Mouse (Mus musculus) lung, postnatal 0 days (tissue): Measurements from ENCODE around the gene Col23a1. TPM values are rescaled to one million over a fixed set of nuclear protein-coding genes. Genes with fewer than 3 reads are reported as not detected.

Experiments used
- ATAC-seq: fragments of 200-750 bp; cut with Nextera tagmentation; 2 replicates; pipeline ENCODE4 v1.8.0; 2017; ENCODE audit warnings: moderate library complexity
- DNase-seq: peaks from one replicate; pipeline ENCODE4 v3.0.0-alpha.2; 2016; ENCODE audit warnings: low spot score
- H3K27ac ChIP-seq: fragments of 300-500 bp; sonication (generic); 2 replicates; pipeline ENCODE4 v1.5.1; 2014; ENCODE audit warnings: antibody characterized with exemption, mild to moderate bottlenecking, low read length, mixed read lengths
- H3K27me3 ChIP-seq: fragments of 300-500 bp; sonication (generic); replicated peaks from 2 replicates; pipeline ENCODE4 v1.6.1; 2014; ENCODE audit warnings: low read length, mixed read lengths; ENCODE audit not compliant: insufficient read depth
- H3K36me3 ChIP-seq: fragments of 300-500 bp; sonication (generic); 2 replicates; pipeline ENCODE4 v1.6.1; 2014; ENCODE audit warnings: low read length, mixed read lengths; ENCODE audit not compliant: insufficient read depth
- H3K4me1 ChIP-seq: fragments of 300-500 bp; sonication (generic); 2 replicates; pipeline ENCODE4 v1.6.1; 2014; ENCODE audit warnings: antibody characterized with exemption, low read depth, low read length, mixed read lengths; ENCODE audit not compliant: insufficient read depth
- H3K4me2 ChIP-seq: fragments of 300-500 bp; sonication (generic); replicated peaks from 2 replicates; pipeline ENCODE4 v1.6.1; 2014; ENCODE audit warnings: low read depth, mild to moderate bottlenecking, low read length, moderate library complexity, mixed read lengths
- H3K4me3 ChIP-seq: fragments of 300-500 bp; sonication (generic); 2 replicates; pipeline ENCODE4 v1.5.1; 2014; ENCODE audit warnings: low read depth, low read length
- H3K9ac ChIP-seq: fragments of 300-500 bp; sonication (generic); replicated peaks from 2 replicates; pipeline ENCODE4 v1.6.1; 2014; ENCODE audit warnings: low read depth, mild to moderate bottlenecking
- H3K9me3 ChIP-seq: fragments of 300-500 bp; sonication (generic); 2 replicates; pipeline ENCODE4 v1.6.1; 2016; ENCODE audit warnings: low read length, mixed read lengths
- CTCF ChIP-seq: IDR thresholded peaks from 2 replicates; pipeline ENCODE4 v1.5.1; 2016; ENCODE audit warnings: antibody characterized with exemption, mild to moderate bottlenecking
- EP300 ChIP-seq: IDR thresholded peaks from 2 replicates; pipeline ENCODE4 v1.6.1; 2016; ENCODE audit warnings: antibody characterized with exemption, mild to moderate bottlenecking, control low read depth
- WGBS: fragments of 180-500 bp; shearing (Covaris S2); extraction: QIAGEN DNeasy Blood & Tissue Kit; methylation state at CpG from one replicate; pipeline ENCODE4 v1.1.7; 2014; 5-methylcytosine and 5-hydroxymethylcytosine counted together
- polyA plus RNA-seq: library from polyadenylated mRNA; unstranded; fragments of >200 nt; fragmentation: Nextera tagmentation; extraction: Ambion mirVana; gene quantifications from 2 replicates; pipeline ENCODE4 v1.2.1, GENCODE M21; 2015

Col23a1 gene
- 17.2 and 18.2 TPM in 2 replicates for polyA plus RNA-seq

GRCm38 (mm10) chr11:51289564-51290041 is at the start of gene Col23a1:
Gene Col23a1, plus strand, starts transcription at chr11:51289920.
- DNase-seq: peak; percentile 96
- WGBS: 3% methylated on average over 27 of the region's 38 CpGs

GRCm38 (mm10) chr11:51242897-51243296 is 46.8 kb upstream of the Col23a1 start:
- H3K27ac ChIP-seq: no peak overlapping the region
- ATAC-seq (no peak), DNase-seq (no peak)
- no peak overlapping the region for H3K4me2 ChIP-seq
- no peaks in the 10 kb centered on the region for H3K27me3 ChIP-seq
- no peak overlapping the region for H3K4me3 ChIP-seq
- no peaks in the 10 kb centered on the region for H3K36me3 ChIP-seq
- 84% methylated on average over 2 of the region's 2 CpGs for WGBS
- no peak overlapping the region for H3K9ac ChIP-seq
- H3K4me1 ChIP-seq: no peaks in the 10 kb centered on the region
- no peak for TF ChIP-seq EP300
- no peak for TF ChIP-seq CTCF
- H3K9me3 ChIP-seq: no peaks in the 10 kb centered on the region

More at GRCm38 (mm10) chr11:51289564-51290041, at the start of gene Col23a1:
- Histone ChIP-seq H3K4me1 (no peaks in the 10 kb centered on the region), H3K36me3 (no peaks in the 10 kb centered on the region), H3K9ac (peak within 1 kb of the TSS; percentile 36), H3K4me3 (peak within 1 kb of the TSS; percentile 65), H3K27ac (peak within 1 kb of the TSS; percentile 80), H3K9me3 (no peaks in the 10 kb centered on the region), H3K4me2 (peak within 1 kb of the TSS; percentile 96), H3K27me3 (no peaks in the 10 kb centered on the region; the same call in 1 of the 2 replicates)
- peak; percentile 92 for ATAC-seq
- no peak for TF ChIP-seq EP300
- TF ChIP-seq CTCF: peak; percentile 95

- Histone ChIP-seq H3K27ac (no peak overlapping the region), H3K9ac (no peak overlapping the region), H3K36me3 (no peaks in the 10 kb centered on the region), H3K4me2 (no peak overlapping the region), H3K27me3 (no peaks in the 10 kb centered on the region), H3K4me3 (no peak overlapping the region), H3K9me3 (no peaks in the 10 kb centered on the region), H3K4me1 (no peaks in the 10 kb centered on the region)
- DNase-seq (no peak), ATAC-seq (no peak)
- 83% methylated on average over 4 of the region's 4 CpGs for WGBS
- TF ChIP-seq CTCF (no peak), EP300 (no peak)
Observed at GRCm38 (mm10) chr11:51257006-51257405, 32.7 kb upstream of the Col23a1 start.

GRCm38 (mm10) chr11:51261680-51262219 is 28.0 kb upstream of the Col23a1 start, which contains the start of gene Clk4:
Gene Clk4, plus strand, starts transcription at chr11:51261730.
- ATAC-seq: no peak
- 81% methylated on average over 3 of the region's 3 CpGs for WGBS
- H3K36me3 ChIP-seq: no peaks in the 10 kb centered on the region

GRCm38 (mm10) chr11:51262342-51263285 is 27.1 kb upstream of the Col23a1 start, which contains the start of gene BC049762:
Gene BC049762, minus strand, starts transcription at chr11:51263046.
- no peaks in the 10 kb centered on the region for H3K27me3 ChIP-seq
- peak within 1 kb of the TSS; percentile 84 for H3K4me2 ChIP-seq
- peak; percentile 99 for DNase-seq
- H3K9ac ChIP-seq: peak within 1 kb of the TSS; percentile 96
- WGBS: 7% methylated on average over 56 of the region's 57 CpGs
- H3K4me1 ChIP-seq: peaks cover 8% of the 10 kb centered on the region; the same call in 1 of the 2 replicates
- peak; percentile 60 for TF ChIP-seq CTCF
- TF ChIP-seq EP300: no peak
- no peaks in the 10 kb centered on the region for H3K9me3 ChIP-seq
- ATAC-seq: peak; percentile 97
- H3K4me3 ChIP-seq: peak within 1 kb of the TSS; percentile 97
- H3K36me3 ChIP-seq: no peaks in the 10 kb centered on the region
- peak within 1 kb of the TSS; percentile 94 for H3K27ac ChIP-seq

More at GRCm38 (mm10) chr11:51261680-51262219, 28.0 kb upstream of the Col23a1 start, which contains the start of gene Clk4:
- Histone ChIP-seq H3K27me3 (no peaks in the 10 kb centered on the region), H3K4me2 (peak within 1 kb of the TSS; percentile 84), H3K4me3 (peak within 1 kb of the TSS; percentile 97), H3K4me1 (peaks cover 8% of the 10 kb centered on the region; the same call in 1 of the 2 replicates), H3K9me3 (no peaks in the 10 kb centered on the region), H3K27ac (peak within 1 kb of the TSS; percentile 88), H3K9ac (peak within 1 kb of the TSS; percentile 96)
- no peak for TF ChIP-seq CTCF
- TF ChIP-seq EP300: no peak
- DNase-seq: no peak
